Mouse (Mus musculus) MEL (cell line): Measurements from ENCODE around the gene Tmem256. TPM values are rescaled to one million over a fixed set of nuclear protein-coding genes. Genes with fewer than 3 reads are reported as not detected.

Experiments
- DNase-seq: peaks from one replicate; pipeline ENCODE4 v3.0.0; 2011; ENCODE audit warnings: low read depth, low spot score
- H3K27ac ChIP-seq: 2 replicates; pipeline ENCODE4 v1.5.1; 2012; ENCODE audit warnings: low read depth, mild to moderate bottlenecking, control low read depth, low read length, moderate library complexity; ENCODE audit not compliant: control insufficient read depth
- H3K27me3 ChIP-seq, 2 experiments: fragments of 150-350 bp in 1 of 2; sonication (generic) in 1 of 2; 2 replicates each; pipeline ENCODE4 v1.6.1; 2012; ENCODE audit warnings: low read length in 2 of 2, mild to moderate bottlenecking in 2 of 2, improper control_type of control experiment in 1 of 2, moderate library complexity in 1 of 2; ENCODE audit not compliant: insufficient read depth in 2 of 2, control insufficient read depth in 1 of 2
- H3K36me3 ChIP-seq, 2 experiments: 2 replicates each; pipeline ENCODE4 v1.6.1; 2012 to 2014; ENCODE audit warnings: low read length in 2 of 2, improper control_type of control experiment in 1 of 2, inconsistent platforms in 1 of 2, mild to moderate bottlenecking in 1 of 2; ENCODE audit not compliant: insufficient read depth in 2 of 2, control insufficient read depth in 1 of 2
- H3K4me1 ChIP-seq, 2 experiments: fragments of 150-350 bp in 1 of 2; sonication (generic) in 1 of 2; 2 replicates each; pipeline ENCODE4 v1.6.1; 2012; ENCODE audit warnings: low read length in 2 of 2, improper control_type of control experiment in 1 of 2, mild to moderate bottlenecking in 1 of 2; ENCODE audit not compliant: insufficient read depth in 2 of 2, control insufficient read depth in 1 of 2
- H3K4me3 ChIP-seq, 2 experiments: fragments of 150-350 bp in 1 of 2; sonication (generic) in 1 of 2; 2 replicates each; pipeline ENCODE4 v1.5.1; 2012; ENCODE audit warnings: low read depth in 2 of 2, low read length in 2 of 2, mild to moderate bottlenecking in 2 of 2, moderate library complexity in 2 of 2, control low read depth in 1 of 2, improper control_type of control experiment in 1 of 2; ENCODE audit not compliant: control insufficient read depth in 1 of 2, insufficient read depth in 1 of 2
- H3K79me2 ChIP-seq: 2 replicates; pipeline ENCODE4 v1.6.1; 2012; ENCODE audit warnings: mild to moderate bottlenecking, low read length, moderate library complexity; ENCODE audit not compliant: control insufficient read depth, poor library complexity, insufficient read depth
- H3K9ac ChIP-seq: 2 replicates; pipeline ENCODE4 v1.6.1; 2012; ENCODE audit warnings: low read depth, mild to moderate bottlenecking, control low read depth, low read length, moderate library complexity; ENCODE audit not compliant: control insufficient read depth, poor library complexity, severe bottlenecking
- H3K9me3 ChIP-seq: fragments of 150-350 bp; sonication (generic); replicated peaks from 2 replicates; pipeline ENCODE4 v1.6.1; 2012; ENCODE audit warnings: mild to moderate bottlenecking, low read length, improper control_type of control experiment, moderate library complexity; ENCODE audit not compliant: insufficient read depth
- CHD2 ChIP-seq: IDR thresholded peaks from 2 replicates; pipeline ENCODE4 v1.6.1; 2011; ENCODE audit warnings: low read length, improper control_type of control experiment
- CTCF ChIP-seq, 3 experiments: IDR thresholded peaks in 2 of 3; conservative IDR thresholded peaks in 1 of 3; 2 replicates each; pipeline ENCODE4 v1.5.1; 2011 to 2012; ENCODE audit warnings: low read length in 3 of 3, low read depth in 2 of 3, mild to moderate bottlenecking in 2 of 3, improper control_type of control experiment in 1 of 3, inconsistent platforms in 1 of 3, mixed read lengths in 1 of 3, moderate library complexity in 1 of 3; ENCODE audit not compliant: control insufficient read depth in 1 of 3, insufficient read depth in 1 of 3, poor library complexity in 1 of 3, severe bottlenecking in 1 of 3
- ELF1 ChIP-seq: IDR thresholded peaks from 2 replicates; pipeline ENCODE4 v1.6.1; 2014; ENCODE audit warnings: low read depth, mild to moderate bottlenecking, inconsistent platforms, low read length, improper control_type of control experiment, moderate library complexity
- ETS1 ChIP-seq: IDR thresholded peaks from 2 replicates; pipeline ENCODE4 v1.6.1; 2012; ENCODE audit warnings: low read depth, mild to moderate bottlenecking, inconsistent platforms, low read length, improper control_type of control experiment, moderate library complexity
- GABPA ChIP-seq: IDR thresholded peaks from 2 replicates; pipeline ENCODE4 v1.6.1; 2012; ENCODE audit warnings: low read depth, mild to moderate bottlenecking, inconsistent platforms, low read length, improper control_type of control experiment, moderate library complexity
- JUND ChIP-seq: IDR thresholded peaks from 2 replicates; pipeline ENCODE4 v1.6.1; 2011; ENCODE audit warnings: low read depth, mild to moderate bottlenecking, improper control_type of control experiment, low read length
- MAFK ChIP-seq: IDR thresholded peaks from 2 replicates; pipeline ENCODE4 v1.6.1; 2011; ENCODE audit warnings: low read depth, mild to moderate bottlenecking, low read length, improper control_type of control experiment, borderline replicate concordance
- MAX ChIP-seq: IDR thresholded peaks from 2 replicates; pipeline ENCODE4 v1.6.1; 2011; ENCODE audit warnings: low read length, improper control_type of control experiment
- MEF2A ChIP-seq: IDR thresholded peaks from 2 replicates; pipeline ENCODE4 v1.6.1; 2014; ENCODE audit warnings: low read depth, mild to moderate bottlenecking, inconsistent platforms, low read length, improper control_type of control experiment; ENCODE audit not compliant: poor library complexity, insufficient replicate concordance, severe bottlenecking; ENCODE audit errors: extremely low read depth
- MYB ChIP-seq: IDR thresholded peaks from 2 replicates; pipeline ENCODE4 v1.6.1; 2011; ENCODE audit warnings: mild to moderate bottlenecking, low read depth, low read length, improper control_type of control experiment
- MYC ChIP-seq: IDR thresholded peaks from 2 replicates; pipeline ENCODE4 v1.6.1; 2011; ENCODE audit warnings: low read depth, mild to moderate bottlenecking, low read length, improper control_type of control experiment, moderate library complexity
- NELFE ChIP-seq: IDR thresholded peaks from 2 replicates; pipeline ENCODE4 v1.6.1; 2011; ENCODE audit warnings: low read depth, low read length, improper control_type of control experiment
- NRF1 ChIP-seq: IDR thresholded peaks from 2 replicates; pipeline ENCODE4 v1.6.1; 2014; ENCODE audit warnings: low read depth, mild to moderate bottlenecking, inconsistent platforms, low read length, improper control_type of control experiment, moderate library complexity; ENCODE audit not compliant: poor library complexity, insufficient read depth, severe bottlenecking
- POLR2AphosphoS2 ChIP-seq: IDR thresholded peaks from 2 replicates; pipeline ENCODE4 v1.6.1; 2011; ENCODE audit warnings: low read length, improper control_type of control experiment
- POLR2AphosphoS5 ChIP-seq: IDR thresholded peaks from 2 replicates; pipeline ENCODE4 v1.6.1; 2012; ENCODE audit warnings: low read depth, borderline replicate concordance, mild to moderate bottlenecking, inconsistent platforms, low read length, moderate library complexity, mixed read lengths
- RAD21 ChIP-seq: IDR thresholded peaks from 2 replicates; pipeline ENCODE4 v1.6.1; 2011; ENCODE audit warnings: mild to moderate bottlenecking, low read depth, low read length, improper control_type of control experiment
- SIN3A ChIP-seq: IDR thresholded peaks from 2 replicates; pipeline ENCODE4 v1.6.1; 2012; ENCODE audit warnings: low read length, improper control_type of control experiment, inconsistent platforms
- polyA plus RNA-seq, 2 experiments: library from polyadenylated mRNA; stranded (reverse) in 1 of 2; unstranded in 1 of 2; fragments of >175 nt in 1 of 2; fragments of >200 nt in 1 of 2; gene quantifications; 2 replicates each; pipeline versions ENCODE4 v1.2.1 to v1.2.4; 2012; ENCODE audit warnings: low replicate concordance in 2 of 2, low read depth in 1 of 2; ENCODE audit not compliant: insufficient read length in 2 of 2, insufficient read depth in 1 of 2, missing spikeins in 1 of 2
- total RNA-seq: library from RNA; depleted of rRNA; stranded (reverse); fragments of 300-350 nt; gene quantifications from 2 replicates; pipeline ENCODE4 v1.2.3, GENCODE M21; 2012

The Tmem256 gene
- total and polyA plus RNA-seq, 3 experiments: 181 to 190 TPM; not detected in 1

DNA sequence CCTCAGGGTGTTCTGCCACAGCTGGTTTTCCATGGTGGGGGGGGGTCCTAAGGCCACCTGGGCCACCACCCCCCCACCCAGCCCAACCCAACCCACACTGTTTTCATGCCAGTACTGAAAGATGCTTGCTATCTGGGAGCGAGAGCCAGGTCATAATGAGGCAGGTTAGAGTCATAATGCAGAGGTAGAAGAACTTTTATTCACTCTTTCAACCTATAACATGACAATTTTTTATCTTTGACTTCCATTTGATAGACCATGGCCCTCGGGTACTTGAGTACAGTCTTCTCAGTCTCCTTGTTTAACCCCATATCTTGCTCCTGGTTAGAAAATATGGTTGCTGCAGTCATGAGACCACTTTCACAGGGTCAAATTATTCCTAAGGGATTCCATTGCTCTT, 19.9 kb upstream of the Tmem256 start, which contains the start of gene Spem2:
Spem2 (minus strand) TSS at position 101 of the 400 bp plus-strand sequence.
- no peaks in the 10 kb centered on the region for H3K4me1 ChIP-seq
- no peak for DNase-seq
- no peak within 1 kb of the TSS for H3K27ac ChIP-seq
- TF ChIP-seq POLR2AphosphoS2 (no peak), ELF1 (no peak), CTCF (IDR thresholded peaks at IDR 0.05 in 2 of 3, conservative IDR thresholded peaks at IDR 0.05 in 1 of 3; ENCODE audit: control insufficient read depth in 1 of 3, insufficient read depth in 1 of 3, low read depth in 2 of 3, low read length in 3 of 3, poor library complexity in 1 of 3, severe bottlenecking in 1 of 3) (no peak)
- no peaks in the 10 kb centered on the region for H3K79me2 ChIP-seq
- no peak within 1 kb of the TSS for H3K9ac ChIP-seq
- no peaks in the 10 kb centered on the region for H3K9me3 ChIP-seq
- no peaks in the 10 kb centered on the region for H3K36me3 ChIP-seq
- H3K4me3 ChIP-seq: no peak within 1 kb of the TSS
- H3K27me3 ChIP-seq: 0 out of 4 replicates have a peak, but pooled peaks cover 0 to 2% of the 10 kb centered on the region in 2 experiments

- no peak for DNase-seq
- Histone ChIP-seq H3K27ac (no peak overlapping the region), H3K9me3 (no peaks in the 10 kb centered on the region), H3K4me3 (no peak overlapping the region), H3K79me2 (no peaks in the 10 kb centered on the region), H3K36me3 (no peaks in the 10 kb centered on the region), H3K27me3 (0 out of 4 replicates have a peak, but pooled peaks cover 0 to 2% of the 10 kb centered on the region in 2 experiments), H3K9ac (no peak overlapping the region), H3K4me1 (no peaks in the 10 kb centered on the region)
- TF ChIP-seq GABPA: no peak
- TF ChIP-seq MAX: no peak
Measured at GRCm38 (mm10) chr11:69818871-69819270, 19.4 kb upstream of the Tmem256 start.

DNA sequence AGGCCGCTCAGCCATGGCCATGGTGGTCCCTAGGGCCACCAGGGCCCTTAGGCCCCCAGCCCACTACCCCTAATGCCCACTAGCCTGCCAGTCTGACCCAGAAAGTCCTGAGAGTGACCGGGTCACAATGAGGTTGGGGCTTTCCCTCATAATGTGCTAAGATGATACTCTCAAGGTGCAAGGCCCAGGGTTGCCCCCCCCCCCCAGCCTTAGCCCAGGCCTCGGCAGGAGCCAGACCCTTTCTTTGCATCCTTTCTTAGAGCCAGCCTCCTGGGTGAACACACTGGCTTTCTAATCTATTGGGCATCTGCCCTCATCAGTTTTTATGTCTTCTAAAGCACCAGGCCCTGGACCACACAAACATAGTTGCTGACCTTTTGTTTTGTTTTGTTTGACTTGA, 16.2 kb upstream of the Tmem256 start, which contains the start of gene Spem1:
Spem1 (minus strand) TSS at position 101 of the 400 bp plus-strand sequence.
- TF ChIP-seq MAFK (no peak), ETS1 (no peak), MEF2A (no peak), RAD21 (no peak), POLR2AphosphoS2 (no peak), NELFE (no peak), POLR2AphosphoS5 (no peak), SIN3A (no peak), CTCF (IDR thresholded peaks at IDR 0.05 in 2 of 3, conservative IDR thresholded peaks at IDR 0.05 in 1 of 3; ENCODE audit: control insufficient read depth in 1 of 3, insufficient read depth in 1 of 3, low read depth in 2 of 3, low read length in 3 of 3, poor library complexity in 1 of 3, severe bottlenecking in 1 of 3) (no peak), MYB (no peak), CHD2 (no peak), JUND (no peak), MYC (no peak), NRF1 (no peak)
- H3K9ac ChIP-seq: no peak within 1 kb of the TSS
- no peaks in the 10 kb centered on the region for H3K36me3 ChIP-seq
- no peak for DNase-seq
- H3K79me2 ChIP-seq: no peaks in the 10 kb centered on the region
- 0 out of 4 replicates have a peak, but pooled peaks cover 0 to 2% of the 10 kb centered on the region in 2 experiments for H3K27me3 ChIP-seq
- no peak within 1 kb of the TSS for H3K27ac ChIP-seq
- H3K4me1 ChIP-seq: no peaks in the 10 kb centered on the region
- H3K9me3 ChIP-seq: no peaks in the 10 kb centered on the region
- H3K4me3 ChIP-seq: no peak within 1 kb of the TSS
